Mouse (Mus musculus) bone marrow, adult 2 months (tissue): ENCODE measurements at regions not wholly inside any gene's neighbourhood (a gene's known extent, or its start where the extent isn't known, plus 50 kb on each side); places are given as distances from the start of the nearest gene placed in this dataset.

Experiments
- CTCF ChIP-seq: fragments of 200-500 bp; IDR thresholded peaks from 2 replicates; pipeline ENCODE4 v1.5.1; 2011; ENCODE audit warnings: low read length, control low read depth; ENCODE audit not compliant: control insufficient read depth, insufficient read depth
- POLR2A ChIP-seq: fragments of 200-500 bp; IDR thresholded peaks from 2 replicates; pipeline ENCODE4 v1.6.1; 2011; ENCODE audit warnings: low read depth, mild to moderate bottlenecking, control low read depth, low read length, borderline replicate concordance; ENCODE audit not compliant: control insufficient read depth

- TF ChIP-seq POLR2A (no peak), CTCF (no peak)
These were observed 271.0 kb upstream of the Marcks start for GRCm38 (mm10) chr10:37409749-37410148.
